Mouse (Mus musculus): ENCODE results near the gene Zfp536. TPM values are rescaled to one million over a fixed set of nuclear protein-coding genes. Genes with fewer than 3 reads are reported as not detected.

Gene Zfp536
- polyA plus RNA-seq, 1 experiment from 2014 or later: 10.7 TPM

- Histone ChIP-seq H3K9me3 (no peaks in the 10 kb centered on the region), H3K9ac (no peak overlapping the region), H3K27ac (no peak overlapping the region), H3K36me3 (no peaks in the 10 kb centered on the region), H3K4me2 (no peak overlapping the region), H3K4me1 (peaks cover 33% of the 10 kb centered on the region), H3K27me3 (no peaks in the 10 kb centered on the region), H3K4me3 (no peak overlapping the region)
- ATAC-seq (ENCODE audit: borderline replicate concordance, extremely low read depth, low FRiP score, low TSS enrichment): no peak
- WGBS: 74% methylated on average over 7 of the region's 7 CpGs
These were observed 212.9 kb downstream of the Zfp536 start for GRCm38 (mm10) chr7:37560581-37560980.

DNA sequence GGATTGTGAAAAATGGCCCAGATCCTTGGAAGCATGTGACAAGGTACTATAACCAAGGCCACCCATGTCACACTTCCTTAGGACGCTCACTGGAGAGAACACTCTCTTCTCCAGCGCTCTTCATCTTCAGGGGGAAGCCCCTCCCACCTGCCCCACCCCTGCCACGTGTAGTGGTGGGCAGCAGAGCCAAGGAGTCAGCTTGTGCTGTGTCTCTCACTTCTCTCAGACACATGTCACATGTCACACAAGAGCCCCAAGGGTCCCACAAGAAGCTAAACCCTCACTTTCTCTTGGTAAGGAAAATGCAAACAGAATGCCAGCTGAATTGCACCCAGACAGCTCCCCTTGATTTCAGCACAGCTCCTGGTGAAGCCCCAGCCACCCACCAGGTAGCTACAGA, 213.6 kb downstream of the Zfp536 start:
- 49% methylated on average over 3 of the region's 3 CpGs for WGBS
- Histone ChIP-seq H3K27ac (no peak overlapping the region), H3K27me3 (no peaks in the 10 kb centered on the region), H3K9ac (no peak overlapping the region), H3K4me3 (no peak overlapping the region), H3K4me1 (peaks cover 26% of the 10 kb centered on the region), H3K9me3 (no peaks in the 10 kb centered on the region), H3K36me3 (no peaks in the 10 kb centered on the region), H3K4me2 (no peak overlapping the region)
- no peak for ATAC-seq (ENCODE audit: borderline replicate concordance, extremely low read depth, low FRiP score, low TSS enrichment)

GRCm38 (mm10) chr7:37559341-37559740, 214.1 kb downstream of the Zfp536 start:
- Histone ChIP-seq H3K4me2 (no peak overlapping the region), H3K4me1 (peaks cover 21% of the 10 kb centered on the region), H3K9ac (no peak overlapping the region), H3K27ac (no peak overlapping the region), H3K4me3 (no peak overlapping the region), H3K27me3 (no peaks in the 10 kb centered on the region), H3K9me3 (no peaks in the 10 kb centered on the region), H3K36me3 (no peaks in the 10 kb centered on the region)
- no peak for ATAC-seq (ENCODE audit: borderline replicate concordance, extremely low read depth, low FRiP score, low TSS enrichment)
- 72% methylated on average over 6 of the region's 6 CpGs for WGBS

DNA sequence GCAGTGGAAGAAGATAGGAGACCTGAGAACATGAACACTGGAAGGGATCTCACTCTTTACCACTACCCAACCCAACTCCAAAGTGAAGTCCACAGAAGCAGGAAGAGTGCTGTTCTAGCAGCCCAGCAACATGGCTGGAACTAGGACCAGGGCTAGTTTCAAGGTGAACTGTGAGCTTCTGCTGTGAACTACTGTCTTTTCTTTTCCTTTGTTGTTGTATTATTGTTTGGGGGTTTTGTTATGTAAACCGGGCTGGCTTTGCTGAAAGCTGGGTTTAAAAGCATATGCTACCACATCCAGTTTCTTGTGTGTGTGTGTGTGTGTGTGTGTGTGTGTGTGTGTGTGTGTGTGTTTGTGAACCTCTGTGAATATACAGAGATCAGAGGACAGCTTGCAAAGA, 216.6 kb downstream of the Zfp536 start:
- H3K27ac ChIP-seq: no peak overlapping the region
- no peak overlapping the region for H3K4me2 ChIP-seq
- H3K27me3 ChIP-seq: no peaks in the 10 kb centered on the region
- H3K4me3 ChIP-seq: no peak overlapping the region
- H3K9ac ChIP-seq: no peak overlapping the region
- no peaks in the 10 kb centered on the region for H3K4me1 ChIP-seq
- no peaks in the 10 kb centered on the region for H3K9me3 ChIP-seq
- no peak for ATAC-seq (ENCODE audit: borderline replicate concordance, extremely low read depth, low FRiP score, low TSS enrichment)
- H3K36me3 ChIP-seq: no peaks in the 10 kb centered on the region
- WGBS: 86% methylated on average over 1 of the region's 1 CpGs

DNA sequence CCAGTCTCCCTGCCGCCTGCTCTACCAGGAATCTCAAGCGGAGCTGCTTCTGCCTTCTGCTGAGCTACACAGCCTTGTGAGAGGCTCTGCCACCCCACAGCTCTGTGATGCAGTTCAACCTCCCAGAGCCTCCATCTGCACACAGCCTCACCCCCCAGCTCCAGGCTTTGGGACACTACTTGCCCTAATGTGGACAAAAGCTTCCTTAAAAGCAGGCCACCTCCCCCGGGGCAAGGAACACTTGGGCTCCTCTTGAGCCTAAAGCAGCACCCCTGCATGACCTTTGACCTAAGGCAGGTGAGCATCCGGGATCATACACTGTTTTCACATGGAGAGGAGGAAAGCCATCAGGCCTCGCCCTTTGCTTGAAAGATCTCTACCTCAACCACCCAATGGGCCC, 219.0 kb downstream of the Zfp536 start:
- Histone ChIP-seq H3K27me3 (no peaks in the 10 kb centered on the region), H3K4me1 (no peaks in the 10 kb centered on the region), H3K9me3 (no peaks in the 10 kb centered on the region), H3K9ac (no peak overlapping the region), H3K27ac (no peak overlapping the region), H3K36me3 (no peaks in the 10 kb centered on the region), H3K4me2 (no peak overlapping the region), H3K4me3 (no peak overlapping the region)
- no peak for ATAC-seq (ENCODE audit: borderline replicate concordance, extremely low read depth, low FRiP score, low TSS enrichment)
- 74% methylated on average over 5 of the region's 5 CpGs for WGBS

GRCm38 (mm10) chr7:37553646-37554045, 219.8 kb downstream of the Zfp536 start:
- no peak overlapping the region for H3K9ac ChIP-seq
- no peak for ATAC-seq (ENCODE audit: borderline replicate concordance, extremely low read depth, low FRiP score, low TSS enrichment)
- H3K4me2 ChIP-seq: no peak overlapping the region
- no peak overlapping the region for H3K4me3 ChIP-seq
- no peaks in the 10 kb centered on the region for H3K27me3 ChIP-seq
- no peak overlapping the region for H3K27ac ChIP-seq
- no peaks in the 10 kb centered on the region for H3K9me3 ChIP-seq
- no peaks in the 10 kb centered on the region for H3K36me3 ChIP-seq
- WGBS: 69% methylated on average over 3 of the region's 3 CpGs
- no peaks in the 10 kb centered on the region for H3K4me1 ChIP-seq

DNA sequence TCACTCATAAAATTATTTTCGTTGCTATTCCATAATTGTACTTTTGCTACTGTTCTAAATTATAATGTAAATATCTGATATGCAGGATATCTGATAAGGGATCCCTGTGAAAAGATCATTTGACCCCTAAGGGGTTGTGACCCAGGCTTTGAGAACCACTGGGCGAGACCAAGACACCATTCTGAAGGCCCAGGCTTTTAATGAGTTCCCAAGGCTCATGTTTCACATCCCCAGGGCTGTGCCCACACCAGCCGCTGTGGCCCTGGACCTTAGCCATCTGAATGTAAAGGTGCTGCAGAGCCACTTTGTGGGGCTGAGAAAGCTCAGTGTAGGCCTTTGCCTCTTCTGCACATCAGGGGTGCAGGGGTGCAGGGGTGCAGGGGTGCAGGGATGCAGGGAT, 221.1 kb downstream of the Zfp536 start:
- H3K27me3 ChIP-seq: no peaks in the 10 kb centered on the region
- no peak for ATAC-seq (ENCODE audit: borderline replicate concordance, extremely low read depth, low FRiP score, low TSS enrichment)
- no peak overlapping the region for H3K27ac ChIP-seq
- H3K4me1 ChIP-seq: no peaks in the 10 kb centered on the region
- 71% methylated on average over 3 of the region's 3 CpGs for WGBS
- no peak overlapping the region for H3K4me3 ChIP-seq
- no peak overlapping the region for H3K4me2 ChIP-seq
- no peaks in the 10 kb centered on the region for H3K36me3 ChIP-seq
- H3K9ac ChIP-seq: no peak overlapping the region
- no peaks in the 10 kb centered on the region for H3K9me3 ChIP-seq

DNA sequence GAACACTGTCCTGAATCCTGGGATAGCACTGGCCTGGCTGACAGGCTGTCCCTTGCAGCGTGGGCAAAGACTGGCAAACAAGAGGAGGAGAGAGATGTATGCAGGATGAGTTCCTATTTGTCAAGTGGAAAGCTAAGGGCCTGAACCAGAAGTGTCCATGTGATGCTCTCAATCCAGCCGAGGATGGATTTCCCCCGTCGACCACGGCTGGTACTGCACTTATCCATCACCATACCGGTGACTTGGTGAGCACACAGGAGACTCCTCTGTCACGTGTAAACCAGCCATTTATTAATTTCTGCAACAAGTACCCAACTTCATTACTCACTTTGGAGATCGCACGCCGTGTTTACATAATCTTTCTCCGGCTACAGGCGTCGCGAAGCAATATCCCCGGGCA, 224.6 kb downstream of the Zfp536 start:
- Histone ChIP-seq H3K27me3 (no peaks in the 10 kb centered on the region), H3K27ac (no peak overlapping the region), H3K9me3 (no peaks in the 10 kb centered on the region), H3K4me2 (no peak overlapping the region), H3K9ac (no peak overlapping the region), H3K4me1 (no peaks in the 10 kb centered on the region), H3K4me3 (no peak overlapping the region), H3K36me3 (no peaks in the 10 kb centered on the region)
- ATAC-seq (ENCODE audit: borderline replicate concordance, extremely low read depth, low FRiP score, low TSS enrichment): no peak
- 38% methylated on average over 15 of the region's 15 CpGs for WGBS

DNA sequence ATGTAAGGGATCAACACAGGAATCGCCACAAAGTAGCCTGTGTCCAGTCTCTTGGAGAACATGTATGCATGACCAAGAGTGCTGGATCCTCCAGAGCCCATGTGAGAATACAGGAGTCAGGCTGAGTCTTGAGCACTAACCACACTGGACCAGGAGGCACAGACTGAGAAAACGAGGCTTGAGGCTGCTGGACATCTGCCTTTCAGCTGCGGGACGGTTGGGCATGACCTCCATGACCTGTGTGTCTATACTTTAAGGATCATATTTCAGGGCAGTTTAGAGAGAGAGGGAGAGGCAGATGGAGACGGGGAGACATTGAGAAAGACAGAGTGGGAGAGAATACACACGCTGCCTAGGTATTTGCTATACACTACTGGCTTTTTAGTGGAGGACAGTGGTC, 229.4 kb downstream of the Zfp536 start:
- Histone ChIP-seq H3K27ac (no peak overlapping the region), H3K4me3 (no peak overlapping the region), H3K36me3 (no peaks in the 10 kb centered on the region), H3K4me2 (no peak overlapping the region), H3K9me3 (no peaks in the 10 kb centered on the region), H3K9ac (no peak overlapping the region), H3K4me1 (no peaks in the 10 kb centered on the region), H3K27me3 (no peaks in the 10 kb centered on the region)
- no peak for ATAC-seq (ENCODE audit: borderline replicate concordance, extremely low read depth, low FRiP score, low TSS enrichment)
- whole genome bisulfite sequencing: 26% methylated on average over 6 of the region's 6 CpGs

DNA sequence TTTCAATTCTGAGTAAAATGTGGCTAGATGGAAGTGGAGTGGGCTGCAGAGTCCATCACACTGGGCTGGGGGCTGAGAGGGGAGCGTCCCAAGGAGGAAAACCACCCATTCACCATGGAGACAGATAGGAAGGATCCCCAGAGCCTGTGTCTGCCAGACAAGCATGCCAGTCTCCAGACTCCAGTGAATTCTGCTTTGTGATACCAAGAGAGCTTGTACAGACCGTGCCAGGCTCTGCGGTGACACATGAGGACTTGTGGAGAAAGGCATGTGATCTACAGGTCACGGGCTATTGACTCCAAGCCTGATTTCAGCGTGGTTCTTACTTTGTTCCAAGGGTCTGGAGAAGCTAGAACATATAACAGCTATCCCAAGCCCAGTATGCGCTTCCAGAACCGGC, 230.5 kb downstream of the Zfp536 start:
- no peak overlapping the region for H3K27ac ChIP-seq
- H3K4me3 ChIP-seq: no peak overlapping the region
- 86% methylated on average over 7 of the region's 7 CpGs for WGBS
- ATAC-seq (ENCODE audit: borderline replicate concordance, extremely low read depth, low FRiP score, low TSS enrichment): no peak
- no peaks in the 10 kb centered on the region for H3K27me3 ChIP-seq
- H3K36me3 ChIP-seq: no peaks in the 10 kb centered on the region
- no peaks in the 10 kb centered on the region for H3K4me1 ChIP-seq
- no peaks in the 10 kb centered on the region for H3K9me3 ChIP-seq
- H3K4me2 ChIP-seq: no peak overlapping the region
- H3K9ac ChIP-seq: no peak overlapping the region

GRCm38 (mm10) chr7:37531166-37531565, 242.3 kb downstream of the Zfp536 start:
- H3K27me3 ChIP-seq: no peaks in the 10 kb centered on the region
- ATAC-seq (ENCODE audit: borderline replicate concordance, extremely low read depth, low FRiP score, low TSS enrichment): peak; percentile 41; the same call in 1 of the 2 replicates
- H3K4me3 ChIP-seq: no peak overlapping the region
- H3K4me2 ChIP-seq: no peak overlapping the region
- H3K4me1 ChIP-seq: 0 out of 2 replicates have a peak, but pooled peaks cover 7% of the 10 kb centered on the region
- no peak overlapping the region for H3K9ac ChIP-seq
- WGBS: 56% methylated on average over 2 of the region's 2 CpGs
- H3K27ac ChIP-seq: 0 out of 2 replicates have a peak overlapping the region, but pooled peaks have one; percentile 3
- H3K36me3 ChIP-seq: no peaks in the 10 kb centered on the region
- no peaks in the 10 kb centered on the region for H3K9me3 ChIP-seq

DNA sequence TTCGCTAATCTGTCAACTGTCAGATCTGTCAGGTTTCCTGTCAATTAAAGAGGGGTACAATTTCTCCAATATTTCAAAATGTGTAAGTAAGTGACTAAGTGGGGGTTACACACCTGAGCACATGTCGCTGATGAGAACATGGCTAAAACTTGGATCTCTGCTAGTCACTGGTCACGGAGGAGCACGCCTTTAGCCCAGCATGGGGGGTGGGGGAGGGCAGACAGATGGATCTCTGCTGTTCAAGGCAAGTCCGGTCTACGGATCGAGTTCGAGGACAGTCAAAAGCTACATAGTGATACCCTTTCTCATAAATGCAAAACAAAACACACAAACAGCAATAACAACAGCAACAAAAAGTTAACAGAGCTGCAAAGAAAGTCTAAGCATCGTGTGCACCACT, 245.1 kb downstream of the Zfp536 start:
- H3K27me3 ChIP-seq: no peaks in the 10 kb centered on the region
- no peaks in the 10 kb centered on the region for H3K9me3 ChIP-seq
- WGBS: 83% methylated on average over 9 of the region's 9 CpGs
- H3K4me2 ChIP-seq: no peak overlapping the region
- 0 out of 2 replicates have a peak, but pooled peaks cover 6% of the 10 kb centered on the region for H3K4me1 ChIP-seq
- H3K9ac ChIP-seq: no peak overlapping the region
- ATAC-seq (ENCODE audit: borderline replicate concordance, extremely low read depth, low FRiP score, low TSS enrichment): no peak
- no peaks in the 10 kb centered on the region for H3K36me3 ChIP-seq
- no peak overlapping the region for H3K27ac ChIP-seq
- no peak overlapping the region for H3K4me3 ChIP-seq

- peak; percentile 51; the same call in 1 of the 2 replicates for ATAC-seq (ENCODE audit: borderline replicate concordance, extremely low read depth, low FRiP score, low TSS enrichment)
- no peak overlapping the region for H3K27ac ChIP-seq
- H3K36me3 ChIP-seq: no peaks in the 10 kb centered on the region
- 0 out of 2 replicates have a peak, but pooled peaks cover 2% of the 10 kb centered on the region for H3K4me1 ChIP-seq
- H3K27me3 ChIP-seq: no peaks in the 10 kb centered on the region
- H3K9ac ChIP-seq: no peak overlapping the region
- H3K9me3 ChIP-seq: no peaks in the 10 kb centered on the region
- H3K4me3 ChIP-seq: no peak overlapping the region
- 19% methylated on average over 2 of the region's 2 CpGs for WGBS
- no peak overlapping the region for H3K4me2 ChIP-seq
These were observed 245.6 kb downstream of the Zfp536 start for GRCm38 (mm10) chr7:37527890-37528289.
